Mouse (Mus musculus): ENCODE data around the gene Efcab5.
"Not testable (repeated sequence)": the region's sequence is repeated elsewhere in the genome, so short reads cannot be mapped to it uniquely, and the experiment has no call there.

Gene Efcab5

DNA sequence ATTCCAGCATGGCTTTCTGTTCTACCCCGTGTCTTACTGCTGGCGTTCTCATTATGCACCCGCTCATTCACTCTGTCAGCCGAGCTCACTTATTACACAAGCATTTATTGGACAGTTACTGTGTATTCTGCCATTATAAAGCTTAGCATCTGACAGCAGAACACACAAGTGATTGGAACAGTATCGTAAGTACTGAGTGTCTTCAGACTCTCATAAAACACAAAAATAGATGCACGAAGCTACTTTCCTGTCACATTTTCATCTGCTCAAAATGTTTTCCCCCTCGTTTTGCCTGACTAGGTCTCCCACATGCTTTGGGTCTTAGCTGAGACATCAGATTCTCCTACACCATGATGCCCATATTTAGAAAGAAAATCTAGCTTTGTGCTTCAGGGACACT, 14.2 kb downstream of the Efcab5 start:
- no peak for DNase-seq (ENCODE audit: low read depth)

DNA sequence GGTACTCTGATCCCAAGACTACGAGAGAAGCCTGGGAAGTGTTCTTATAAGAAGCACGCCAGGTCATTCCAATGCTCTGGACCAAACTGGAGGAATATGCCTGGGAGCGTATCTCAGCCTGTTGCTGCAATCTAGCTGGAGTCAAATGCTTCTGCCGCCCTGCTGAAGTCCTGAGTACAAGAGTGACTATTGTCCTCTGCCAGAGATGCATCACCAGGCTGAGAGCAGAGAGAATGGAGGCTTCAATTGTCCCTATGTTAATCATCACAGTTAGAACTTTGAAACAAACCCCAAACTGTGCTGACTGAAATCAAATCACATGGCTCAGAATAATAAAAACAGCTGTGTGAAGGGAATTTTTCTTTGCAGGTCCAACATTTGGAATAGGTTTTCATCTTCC, 15.0 kb downstream of the Efcab5 start:
- DNase-seq (ENCODE audit: low read depth) = no peak

DNA sequence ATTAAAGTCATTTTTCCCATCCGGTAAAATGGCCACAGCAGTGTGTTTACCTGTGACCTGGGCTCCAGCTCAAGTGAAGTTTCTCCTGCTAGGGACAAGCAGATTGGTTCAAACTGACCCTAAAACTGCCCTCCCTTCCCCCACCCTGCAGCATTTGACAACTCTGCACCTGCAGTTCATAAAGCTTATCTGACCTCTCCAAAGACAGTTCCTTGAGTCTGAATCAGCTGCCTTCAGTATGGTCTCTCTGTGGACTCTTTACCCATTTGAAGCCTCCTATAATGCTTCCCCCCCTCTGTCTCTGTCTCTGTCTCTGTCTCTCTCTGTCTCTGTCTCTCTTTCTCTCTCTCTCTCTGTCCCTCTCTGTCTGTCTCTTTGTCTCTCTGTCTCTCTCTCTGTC, 28.0 kb downstream of the Efcab5 start:
- no peak for DNase-seq (ENCODE audit: low read depth)

DNA sequence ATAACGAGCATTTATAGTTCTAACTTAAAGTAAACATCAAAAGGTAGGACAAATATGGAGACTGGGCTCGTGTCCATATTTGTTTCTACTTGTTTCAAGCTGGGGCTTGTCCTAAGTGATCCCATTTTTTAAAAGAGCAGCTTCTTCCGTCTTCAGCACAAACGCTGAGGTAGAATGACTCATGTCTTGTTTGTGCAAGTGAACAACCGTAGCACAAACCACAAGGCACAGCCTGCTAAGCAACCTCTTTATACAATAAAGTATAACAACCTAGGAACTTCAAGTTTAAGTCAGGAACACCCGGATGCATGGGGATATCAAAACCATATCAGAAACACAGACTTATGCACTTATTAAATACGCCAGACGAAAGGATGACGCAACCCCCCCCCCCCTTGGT, 28.4 kb downstream of the Efcab5 start:
- peak; percentile 11 for DNase-seq (ENCODE audit: low read depth)

DNA sequence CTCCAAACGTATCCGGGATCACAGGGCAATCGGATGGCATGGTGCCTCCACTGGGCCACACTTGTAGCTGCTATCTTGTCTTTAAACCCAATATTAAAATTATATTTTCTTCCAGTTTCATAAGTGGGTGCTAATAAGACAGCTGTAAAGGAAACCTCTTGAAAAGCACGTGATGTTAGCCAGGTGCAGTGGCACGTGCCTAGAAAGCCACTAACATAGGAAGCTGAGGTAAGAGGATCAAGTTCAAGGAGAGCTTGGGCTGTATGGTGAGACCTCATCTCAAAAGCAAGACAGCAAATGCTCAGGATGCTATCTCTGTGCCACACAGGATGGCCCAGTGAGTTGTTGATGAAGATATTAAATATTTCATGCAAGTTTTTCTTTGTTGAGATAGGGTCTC, 34.6 kb downstream of the Efcab5 start:
- DNase-seq (ENCODE audit: low read depth) = no peak

DNA sequence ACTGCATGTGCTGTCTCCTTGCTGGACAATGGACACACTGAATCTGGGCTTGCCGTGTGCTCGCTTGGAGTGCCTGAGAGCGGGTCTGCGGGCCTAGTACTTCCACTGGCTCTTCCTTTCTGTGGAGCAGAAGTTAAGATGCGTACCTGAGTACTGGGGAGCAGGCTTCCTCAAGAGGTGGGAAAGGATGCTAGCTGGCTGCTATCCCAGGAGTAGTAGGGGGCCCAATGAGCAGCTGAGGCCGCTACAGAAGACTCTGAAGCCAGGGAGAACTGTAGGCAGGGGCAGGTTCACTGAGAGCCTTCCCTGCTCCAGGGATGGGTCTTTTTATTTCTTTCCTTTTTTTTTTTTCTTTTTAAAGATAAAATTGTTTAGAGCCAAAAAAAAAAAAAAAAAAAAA, 38.0 kb downstream of the Efcab5 start:
- DNase-seq (ENCODE audit: low read depth) = no peak

DNA sequence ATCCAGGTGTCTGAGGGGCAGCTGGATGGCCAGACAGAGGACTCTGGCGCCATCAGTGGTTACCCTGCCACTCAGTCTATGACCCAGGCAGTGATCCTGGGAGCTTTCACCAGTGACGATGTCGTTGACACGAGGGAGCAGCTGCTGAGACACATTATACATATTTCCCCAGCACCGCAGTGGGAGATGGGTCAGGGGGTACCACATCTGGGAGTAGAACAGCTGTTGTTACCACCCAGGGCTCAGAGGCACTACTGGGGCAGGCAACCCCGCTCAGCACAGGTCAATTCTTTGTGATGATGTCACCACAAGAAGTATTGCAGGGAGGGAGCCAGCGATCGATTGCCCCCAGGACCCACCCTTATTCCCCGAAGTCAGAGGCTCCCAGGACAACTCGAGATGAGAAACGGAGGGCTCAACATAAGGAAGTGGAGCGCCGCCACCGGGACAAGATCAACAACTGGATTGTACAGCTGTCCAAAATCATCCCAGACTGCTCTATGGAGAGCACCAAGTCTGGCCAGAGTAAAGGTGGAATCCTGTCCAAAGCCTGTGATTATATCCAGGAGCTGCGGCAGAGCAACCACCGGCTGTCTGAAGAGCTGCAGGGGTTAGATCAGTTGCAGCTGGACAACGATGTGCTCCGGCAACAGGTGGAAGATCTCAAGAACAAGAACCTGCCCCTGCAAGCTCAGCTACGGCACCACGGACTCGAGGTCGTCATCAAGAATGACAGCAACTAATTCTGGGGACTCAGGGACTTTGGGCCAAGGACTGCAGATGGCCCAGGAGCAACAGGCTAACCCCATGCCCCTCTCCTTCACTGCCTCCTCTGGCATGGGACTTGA, 38.8 kb downstream of the Efcab5 start:
- DNase-seq (ENCODE audit: low read depth) = not testable (repeated sequence)

DNA sequence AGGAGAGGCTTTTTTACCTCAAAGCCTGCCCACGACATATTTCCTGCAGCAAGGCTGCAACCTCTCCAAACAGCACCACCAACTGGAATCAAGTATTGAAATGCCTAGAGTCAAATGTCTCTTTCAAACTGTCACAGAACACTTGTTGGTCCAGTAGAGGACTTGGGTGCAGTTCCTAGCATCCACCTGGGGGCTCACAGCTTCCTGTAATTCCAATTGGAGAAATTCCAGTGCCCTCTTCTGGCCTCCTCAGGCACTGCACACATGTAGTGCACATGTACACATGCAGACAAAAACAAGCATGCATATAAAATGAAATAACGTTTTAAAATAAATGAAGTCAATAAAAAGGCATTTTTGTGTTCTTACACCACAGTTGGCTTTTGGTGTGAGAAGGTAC, 40.0 kb downstream of the Efcab5 start:
- DNase-seq (ENCODE audit: low read depth) = no peak

DNA sequence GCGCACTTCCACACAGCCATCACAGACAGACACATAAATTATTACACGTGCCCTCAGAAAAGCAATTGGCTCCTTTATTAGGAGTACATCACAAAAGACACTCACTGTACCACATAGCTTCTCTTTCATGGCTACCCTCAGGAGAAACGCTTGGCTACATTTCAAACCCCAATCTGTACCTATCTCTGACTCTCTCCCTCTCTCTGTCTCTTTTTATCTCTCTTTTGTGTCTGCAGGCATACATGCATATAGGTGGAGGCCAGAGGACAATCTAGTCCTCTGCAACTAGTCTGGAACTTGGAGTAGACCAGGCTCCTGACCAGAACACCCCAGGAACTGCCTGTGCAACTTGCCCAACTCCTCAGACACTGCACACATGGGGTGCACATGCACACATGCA, 41.0 kb downstream of the Efcab5 start:
- no peak for DNase-seq (ENCODE audit: low read depth)

DNA sequence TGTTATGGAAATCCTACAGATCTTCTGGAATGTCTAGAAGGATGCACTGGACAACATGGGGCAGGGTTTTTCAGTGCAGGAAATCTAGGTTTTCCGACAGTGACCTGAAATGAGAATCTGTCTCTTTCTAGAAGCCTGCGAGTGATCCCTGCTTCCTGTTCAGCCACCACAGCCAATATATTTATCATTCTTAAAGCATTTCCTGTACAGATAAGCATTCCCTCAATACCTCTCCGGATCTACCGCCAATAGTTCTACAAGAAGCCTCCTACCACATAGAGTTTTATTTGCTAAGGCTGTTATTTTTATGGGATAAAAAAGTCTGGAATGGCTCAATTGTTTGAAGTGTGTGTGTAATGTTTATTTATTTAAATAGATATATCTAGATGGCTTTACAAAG, 43.3 kb downstream of the Efcab5 start:
- DNase-seq (ENCODE audit: low read depth) = no peak

DNA sequence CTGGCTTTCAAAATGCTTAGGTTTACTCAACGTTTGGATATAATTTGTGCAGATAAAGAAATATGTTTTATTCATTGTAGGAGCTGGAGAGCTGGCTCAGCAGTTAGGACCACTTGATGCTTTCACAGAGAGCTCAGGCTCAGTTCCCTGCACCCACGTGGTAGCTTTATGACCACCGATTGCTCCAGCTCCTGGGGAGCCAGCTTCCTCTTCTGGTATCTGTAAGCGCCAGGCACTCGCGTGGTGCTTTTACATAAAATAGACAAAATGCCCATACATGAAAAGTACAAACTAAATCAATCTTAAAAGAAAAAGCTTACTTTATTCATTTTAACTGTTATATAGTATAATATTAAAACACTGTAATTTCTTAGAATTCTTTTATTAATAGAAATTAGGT, 46.8 kb downstream of the Efcab5 start:
- DNase-seq (ENCODE audit: low read depth) = no peak

DNA sequence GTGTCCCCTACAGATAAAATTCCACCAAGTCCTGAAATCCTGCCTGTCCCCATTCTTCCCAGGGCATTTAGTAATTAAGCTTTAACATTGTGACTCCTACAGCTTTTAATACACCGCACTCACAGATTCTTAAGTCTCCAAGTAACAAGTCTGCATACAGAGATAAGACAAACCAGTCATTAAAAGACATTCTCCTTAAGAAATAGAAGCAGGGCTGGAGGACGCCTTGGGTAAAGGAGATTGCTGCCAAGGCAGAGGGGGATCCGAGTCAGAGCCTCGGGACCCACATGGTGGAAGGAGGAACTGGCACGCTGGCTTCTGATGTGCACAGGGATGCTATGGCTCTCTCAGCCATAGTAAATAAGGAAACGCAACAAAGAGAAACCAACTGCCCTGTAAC, 48.8 kb downstream of the Efcab5 start:
- DNase-seq (ENCODE audit: low read depth) = no peak

DNA sequence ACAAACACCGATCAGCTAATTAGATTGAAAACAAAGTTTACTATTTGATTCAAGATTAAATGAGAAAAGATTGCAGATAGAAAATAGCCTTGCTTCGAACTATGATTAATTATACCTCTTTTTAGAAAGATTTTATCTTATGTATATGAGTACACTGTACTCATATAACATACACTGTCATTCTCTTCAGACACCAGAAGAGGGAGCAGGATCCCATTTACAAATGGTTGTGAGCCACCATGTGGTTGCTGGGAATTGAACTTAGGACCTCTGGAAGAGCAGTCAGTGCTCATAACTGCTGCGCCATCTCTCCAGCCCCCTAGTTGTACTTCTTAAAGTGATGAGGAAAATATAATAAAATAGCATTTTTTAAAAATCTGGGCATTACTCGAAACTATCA, 55.3 kb downstream of the Efcab5 start:
- no peak for DNase-seq (ENCODE audit: low read depth)

DNA sequence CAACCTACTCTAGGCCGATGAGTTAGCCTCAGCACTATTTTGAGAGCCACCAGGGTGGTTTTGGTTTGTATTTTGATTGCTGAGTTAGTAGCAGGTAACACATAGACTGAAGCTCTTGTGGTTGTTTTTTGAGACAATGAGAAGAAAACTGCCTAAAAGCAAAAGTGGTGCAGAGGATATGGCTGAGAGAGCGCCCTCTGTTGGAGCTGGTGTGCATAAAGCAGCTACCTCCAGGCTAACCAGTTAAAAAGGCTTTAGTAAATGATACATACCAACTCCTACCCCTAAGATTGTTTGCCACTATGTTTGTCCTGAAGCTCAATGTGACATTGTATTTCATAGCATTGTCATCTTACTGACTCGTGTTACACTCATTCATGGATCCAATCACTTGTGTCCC, 56.2 kb downstream of the Efcab5 start:
- DNase-seq (ENCODE audit: low read depth) = peak; percentile 57

DNA sequence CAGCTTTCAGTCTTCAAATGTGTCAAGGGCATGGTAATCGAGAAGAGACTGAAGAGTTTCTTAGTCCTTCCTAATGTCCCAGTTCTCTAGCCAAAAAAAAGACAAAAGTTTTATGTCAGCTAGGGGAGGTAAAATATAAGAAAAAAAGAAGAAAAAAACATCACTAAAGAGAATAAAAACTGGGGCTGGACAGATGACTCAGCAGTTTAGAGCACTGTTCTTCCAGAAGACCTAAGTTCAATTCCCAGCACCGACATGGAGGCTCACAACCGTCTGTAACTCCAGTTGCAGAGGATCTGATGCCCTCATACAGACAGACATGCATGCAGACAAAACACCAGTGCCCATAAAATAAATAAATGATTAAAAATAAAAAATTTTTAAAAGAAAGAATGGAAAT, 60.2 kb downstream of the Efcab5 start:
- no peak for DNase-seq (ENCODE audit: low read depth)

DNA sequence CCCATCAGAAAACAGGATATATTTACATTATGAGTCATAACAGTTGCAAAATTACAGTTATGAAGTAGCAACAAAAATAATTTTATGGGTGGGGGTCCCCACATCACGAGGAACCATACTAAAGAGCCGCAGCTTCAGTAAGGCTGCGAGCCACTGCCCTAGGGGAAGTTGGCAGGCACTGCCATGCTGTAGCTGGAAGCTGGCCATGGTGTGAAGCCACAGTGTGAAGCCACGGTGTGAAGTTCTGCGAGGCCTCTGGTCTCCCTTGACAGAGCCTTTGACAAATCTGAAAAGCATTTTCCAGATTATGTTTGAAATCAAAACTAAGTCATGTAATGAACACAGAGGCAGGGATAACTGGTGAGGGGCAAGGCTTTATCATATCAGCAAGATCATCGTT, 77.6 kb downstream of the Efcab5 start:
- no peak for DNase-seq (ENCODE audit: low read depth)

DNA sequence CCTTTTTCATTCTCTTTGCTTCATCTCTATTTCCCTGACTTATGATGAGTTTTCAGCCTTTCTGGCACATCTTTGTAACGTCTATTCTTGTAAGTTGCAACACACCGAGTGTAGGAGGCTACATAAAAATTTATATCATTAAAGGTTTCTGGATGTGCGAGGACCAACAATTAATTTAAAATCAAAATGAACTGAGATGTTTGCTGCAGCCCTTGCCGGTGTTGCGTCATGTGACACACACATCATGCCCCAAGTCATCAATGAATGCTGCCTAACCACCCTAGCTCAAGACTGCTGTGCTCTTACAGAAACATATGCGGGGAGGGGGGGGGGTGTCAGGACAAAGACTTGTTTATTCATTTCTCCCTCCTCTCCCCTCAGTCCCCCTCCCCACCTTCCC, 80.3 kb downstream of the Efcab5 start:
- DNase-seq (ENCODE audit: low read depth) = no peak

DNA sequence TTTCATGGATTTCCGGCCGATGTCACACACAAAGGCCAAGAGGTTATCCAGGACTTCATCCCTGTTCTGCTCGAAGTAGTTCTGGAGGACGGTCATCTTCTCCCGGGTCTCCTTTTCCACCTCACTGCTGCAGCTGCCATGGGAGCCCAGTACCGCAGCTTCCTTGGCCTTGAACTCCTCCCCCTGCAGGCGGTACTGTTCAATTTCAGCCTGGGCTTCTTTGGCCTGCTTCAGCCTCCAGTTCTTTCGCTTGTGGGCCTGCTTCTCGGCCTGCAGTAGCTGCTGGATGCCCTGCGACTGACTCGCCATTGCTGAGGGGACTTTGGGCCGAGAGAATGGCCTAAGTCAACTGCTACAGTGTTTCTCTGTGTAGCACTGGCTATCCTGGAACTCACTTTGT, 80.9 kb downstream of the Efcab5 start:
- not testable (repeated sequence) for DNase-seq (ENCODE audit: low read depth)

DNA sequence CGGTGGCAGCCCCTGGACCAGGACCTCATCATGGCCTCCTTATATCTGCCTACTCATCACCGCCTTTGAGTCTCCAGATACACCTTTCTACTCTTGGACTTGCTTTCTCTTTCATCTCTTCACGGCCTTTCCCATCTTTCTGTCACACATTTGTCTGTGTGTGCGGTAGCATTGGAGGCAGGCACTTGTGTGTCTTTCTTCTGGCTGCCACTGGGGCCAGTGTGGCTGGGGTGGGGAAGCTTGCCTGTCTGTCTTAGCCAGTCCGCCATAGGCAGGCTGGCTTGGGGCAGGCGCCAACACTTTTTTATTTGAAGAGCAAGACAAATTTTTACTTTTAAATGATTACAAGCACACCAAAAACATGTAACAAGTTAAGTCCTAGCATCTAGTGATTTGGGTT, 81.8 kb downstream of the Efcab5 start:
- DNase-seq (ENCODE audit: low read depth) = no peak

DNA sequence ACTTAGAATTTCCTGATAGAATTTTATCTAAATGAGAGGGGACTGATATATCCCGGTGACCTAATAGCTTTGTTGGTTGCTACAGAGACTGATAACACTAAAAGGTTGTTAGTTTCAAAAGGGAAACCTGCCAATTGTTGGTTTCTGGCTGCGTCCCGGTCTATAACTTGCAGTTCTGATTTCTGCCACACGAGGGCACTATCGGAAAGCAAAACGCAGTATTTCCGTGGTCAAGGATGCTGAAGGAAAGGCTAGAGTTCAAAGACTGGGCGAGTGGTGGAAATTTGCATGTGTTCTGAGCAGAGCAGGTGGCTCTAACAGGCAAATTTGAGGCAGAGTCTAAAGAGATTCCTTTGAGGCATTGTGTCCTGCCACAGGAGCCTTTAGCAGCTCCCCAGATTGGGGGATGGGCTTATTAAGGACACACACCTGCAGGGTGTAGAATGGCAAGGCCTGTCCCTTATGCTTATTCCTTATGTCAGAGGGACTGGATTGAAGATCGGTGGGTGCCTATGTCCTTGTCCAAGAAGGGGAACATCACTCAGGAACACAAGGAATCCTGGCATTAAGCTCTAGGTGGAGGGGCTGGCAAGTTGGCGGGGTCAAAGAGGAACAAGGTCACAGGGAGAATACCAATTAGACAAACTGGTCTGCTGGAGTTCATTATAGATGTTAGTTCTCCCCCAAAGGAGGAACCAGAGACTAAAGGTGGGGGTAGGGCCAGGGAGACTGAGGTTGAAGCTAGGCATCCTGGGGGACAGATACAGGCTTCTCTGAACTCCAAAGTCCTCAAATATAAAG, 88.4 kb downstream of the Efcab5 start:
- peak; percentile 86 for DNase-seq (ENCODE audit: low read depth)

DNA sequence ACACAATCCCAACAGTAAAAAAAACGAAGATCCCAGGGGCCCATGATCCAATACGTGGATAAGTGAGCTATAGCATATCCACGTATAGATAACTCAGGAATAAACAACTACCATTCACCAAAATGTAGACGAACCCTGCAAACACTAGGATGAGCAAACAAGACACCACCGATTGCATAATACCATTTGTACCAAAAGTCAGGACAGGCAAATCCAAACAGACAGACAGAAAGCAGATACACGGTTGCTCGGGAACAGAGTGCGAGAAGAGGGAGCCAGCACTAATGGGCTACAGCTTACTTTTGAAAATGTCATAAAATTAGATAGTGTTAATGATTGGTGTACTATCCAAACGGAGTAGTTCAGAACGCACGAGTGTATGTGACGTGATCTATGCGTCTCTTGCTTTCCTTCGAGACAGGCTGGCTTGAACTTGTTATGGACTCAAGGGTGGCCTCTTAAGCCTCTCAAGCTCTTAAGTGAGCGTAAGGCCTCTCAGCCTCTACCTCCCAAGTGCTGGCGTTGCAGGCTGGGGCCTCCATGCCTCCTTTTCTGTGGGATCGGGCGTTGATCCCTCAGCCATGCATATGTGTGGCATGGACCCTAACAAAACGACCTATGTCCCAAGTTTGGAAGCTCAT, 90.3 kb downstream of the Efcab5 start:
- no peak for DNase-seq (ENCODE audit: low read depth)

DNA sequence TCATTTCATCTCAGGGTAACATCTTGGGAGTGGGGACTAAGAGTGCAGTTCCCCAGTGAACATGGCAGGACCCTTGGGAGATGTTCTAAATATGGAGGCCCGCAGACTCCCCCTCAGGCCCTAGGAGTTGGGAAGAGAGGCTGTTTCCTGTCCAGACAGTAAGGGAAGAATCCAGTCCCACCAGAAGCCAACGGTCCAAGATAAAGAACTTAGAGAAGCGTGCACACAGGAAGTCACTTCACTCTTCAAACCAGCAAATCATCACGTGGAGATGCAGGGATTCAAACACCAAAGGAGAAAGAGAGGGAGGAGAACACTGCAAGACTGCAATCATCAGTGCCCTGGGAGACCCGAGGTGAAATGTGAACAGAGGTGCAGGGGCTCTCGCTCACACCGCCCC, 91.8 kb downstream of the Efcab5 start:
- DNase-seq (ENCODE audit: low read depth) = no peak

DNA sequence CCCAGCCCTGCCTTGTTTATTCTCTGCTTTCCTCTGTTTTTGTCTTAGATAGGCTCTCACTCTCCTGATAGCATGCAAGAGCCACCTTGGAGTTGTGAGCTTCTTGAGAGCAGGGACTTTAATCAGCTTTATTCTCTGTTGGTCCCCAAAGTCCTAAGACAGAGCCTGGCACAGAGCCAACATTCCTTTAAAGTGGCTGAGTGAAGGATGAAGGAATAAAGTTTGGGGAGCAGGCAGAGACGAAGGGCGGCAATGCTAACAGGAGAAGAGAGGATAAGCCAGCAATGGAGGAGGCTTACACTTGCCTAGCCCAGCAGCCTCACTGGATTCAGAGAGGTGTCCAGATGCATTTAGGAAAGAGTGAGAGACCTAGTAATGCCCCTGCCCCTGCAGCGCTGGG, 92.2 kb downstream of the Efcab5 start:
- DNase-seq (ENCODE audit: low read depth) = no peak

All from NIH3T3 (cell line).